Mouse (Mus musculus) ES-E14 (cell line): ENCODE results near the gene Nags.

Experiments
- CHD2 ChIP-seq: IDR thresholded peaks from 2 replicates; pipeline ENCODE4 v1.6.1; 2014; ENCODE audit warnings: mild to moderate bottlenecking, low read depth, low read length, inconsistent platforms
- HCFC1 ChIP-seq: IDR thresholded peaks from 2 replicates; pipeline ENCODE4 v1.6.1; 2012; ENCODE audit warnings: low read length, inconsistent platforms, borderline replicate concordance; ENCODE audit not compliant: insufficient read depth
- ZC3H11A ChIP-seq: IDR thresholded peaks from 2 replicates; pipeline ENCODE4 v1.6.1; 2012; ENCODE audit warnings: low read depth, mild to moderate bottlenecking, inconsistent platforms, low read length, borderline replicate concordance

DNA sequence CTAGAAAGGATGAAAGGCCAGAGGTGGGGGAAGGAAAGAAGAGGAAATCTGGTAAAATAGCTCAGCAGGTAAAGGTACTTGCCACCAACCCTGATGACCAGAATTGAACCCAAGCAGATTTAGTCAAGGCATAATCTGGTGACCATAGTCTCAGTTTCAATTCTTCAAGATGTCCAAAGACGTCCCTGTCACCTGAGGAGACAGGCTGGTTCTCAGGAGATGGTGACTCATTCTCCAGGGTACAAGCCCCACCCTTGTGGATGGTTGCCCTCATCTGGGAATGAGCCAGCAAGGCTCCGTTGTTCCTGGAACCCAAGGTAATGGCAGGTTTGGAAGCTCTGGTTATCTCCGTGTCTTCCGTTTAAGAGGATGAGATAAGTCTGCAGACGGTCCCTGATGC is 33.7 kb upstream of the Nags start:
- TF ChIP-seq HCFC1 (no peak), ZC3H11A (no peak), CHD2 (no peak)
